Mouse (Mus musculus) spleen, adult 2 months (tissue): Measurements from ENCODE around the gene Flrt2.

ENCODE experiments used
- CTCF ChIP-seq: fragments of 200-500 bp; IDR thresholded peaks from 2 replicates; pipeline ENCODE4 v1.5.1; 2011; ENCODE audit warnings: mild to moderate bottlenecking, inconsistent platforms; ENCODE audit not compliant: insufficient read depth, insufficient read length, insufficient replicate concordance; ENCODE audit errors: extremely low read depth
- POLR2A ChIP-seq: fragments of 200-500 bp; IDR thresholded peaks from 2 replicates; pipeline ENCODE4 v1.6.1; 2011; ENCODE audit warnings: low read depth, low read length, inconsistent platforms

GRCm38 (mm10) chr12:95694991-95695833 is 3.2 kb downstream of the Flrt2 start:
- TF ChIP-seq POLR2A (no peak), CTCF (no peak)
